Mouse (Mus musculus) liver, embryonic 14.5 days (tissue): ENCODE measurements around the gene Dtd1. TPM values are rescaled to one million over a fixed set of nuclear protein-coding genes. Genes with fewer than 3 reads are reported as not detected.

Experiments used
- ATAC-seq: fragments of 200-750 bp; cut with Nextera tagmentation; 2 replicates; pipeline ENCODE4 v1.8.0; 2017; ENCODE audit warnings: moderate number of reproducible peaks, mild to moderate bottlenecking, moderate library complexity; ENCODE audit not compliant: insufficient read depth
- DNase-seq, 3 experiments: peaks; one replicate each; pipeline ENCODE4 v3.0.0-alpha.2; 2012 to 2013; ENCODE audit warnings: low read depth in 3 of 3, low spot score in 3 of 3
- H3K27ac ChIP-seq: fragments of 300-500 bp; sonication (generic); 2 replicates; pipeline ENCODE4 v1.5.1; 2014; ENCODE audit warnings: moderate library complexity, mild to moderate bottlenecking, control low read depth, inconsistent platforms
- H3K27me3 ChIP-seq: fragments of 300-500 bp; sonication (generic); 2 replicates; pipeline ENCODE4 v1.6.1; 2014; ENCODE audit warnings: mild to moderate bottlenecking, low read length, moderate library complexity; ENCODE audit not compliant: control insufficient read depth, insufficient read depth
- H3K36me3 ChIP-seq: fragments of 300-500 bp; sonication (generic); replicated peaks from 2 replicates; pipeline ENCODE4 v1.6.1; 2014; ENCODE audit warnings: low read depth; ENCODE audit not compliant: control insufficient read depth, insufficient read depth
- H3K4me1 ChIP-seq, 2 experiments: fragments of 200-500 bp in 1 of 2; fragments of 300-500 bp in 1 of 2; sonication (generic) in 1 of 2; replicated peaks; 2 replicates each; pipeline ENCODE4 v1.6.1; 2012 to 2014; ENCODE audit warnings: antibody characterized with exemption in 1 of 2, inconsistent platforms in 1 of 2, low read length in 1 of 2; ENCODE audit not compliant: control insufficient read depth in 2 of 2, insufficient read depth in 2 of 2
- H3K4me2 ChIP-seq: fragments of 300-500 bp; sonication (generic); 2 replicates; pipeline ENCODE4 v1.6.1; 2014; ENCODE audit warnings: low read depth, mild to moderate bottlenecking, control low read depth, moderate library complexity
- H3K4me3 ChIP-seq, 2 experiments: fragments of 200-500 bp in 1 of 2; fragments of 300-500 bp in 1 of 2; sonication (generic) in 1 of 2; 2 replicates each; pipeline ENCODE4 v1.5.1; 2012 to 2014; ENCODE audit warnings: low read depth in 2 of 2, low read length in 2 of 2, mild to moderate bottlenecking in 2 of 2, control low read depth in 1 of 2, inconsistent platforms in 1 of 2, moderate library complexity in 1 of 2; ENCODE audit not compliant: insufficient read depth in 1 of 2
- H3K9ac ChIP-seq: fragments of 300-500 bp; sonication (generic); replicated peaks from 2 replicates; pipeline ENCODE4 v1.6.1; 2014; ENCODE audit warnings: mild to moderate bottlenecking, control low read depth, moderate library complexity
- H3K9me3 ChIP-seq: fragments of 300-500 bp; sonication (generic); 2 replicates; pipeline ENCODE4 v1.6.1; 2016; ENCODE audit warnings: low read length, mixed read lengths; ENCODE audit not compliant: control insufficient read depth
- CTCF ChIP-seq: IDR thresholded peaks from 2 replicates; pipeline ENCODE4 v1.5.1; 2016; ENCODE audit warnings: antibody characterized with exemption, low read depth, control low read depth
- EP300 ChIP-seq: IDR thresholded peaks from 2 replicates; pipeline ENCODE4 v1.6.1; 2016; ENCODE audit warnings: antibody characterized with exemption, low read depth
- WGBS: fragments of 180-500 bp; shearing (Covaris S2); extraction: QIAGEN DNeasy Blood & Tissue Kit; methylation state at CpG from one replicate; pipeline ENCODE4 v1.1.7; 2014; ENCODE audit not compliant: insufficient replicate concordance; 5-methylcytosine and 5-hydroxymethylcytosine counted together
- polyA plus RNA-seq, 2 experiments: library from polyadenylated mRNA; depleted of rRNA in 1 of 2; stranded (reverse) in 1 of 2; unstranded in 1 of 2; fragments of >200 nt; fragmentation: Nextera tagmentation in 1 of 2; extraction: Ambion mirVana in 1 of 2; gene quantifications; 2 replicates each; pipeline versions ENCODE4 v1.2.1 to v1.2.3; 2012 to 2014

Dtd1 gene
- polyA plus RNA-seq, 2 experiments, result 10.6 to 21.0 TPM

- ATAC-seq, result no peak
- H3K9ac ChIP-seq, result no peak overlapping the region
- 60% methylated on average over 3 of the region's 3 CpGs for WGBS
Observed at GRCm38 (mm10) chr2:144727136-144727535, 127.4 kb downstream of the Dtd1 start.

GRCm38 (mm10) chr2:144729776-144730175 lies 130.1 kb downstream of the Dtd1 start:
- Histone ChIP-seq H3K27me3 (no peaks in the 10 kb centered on the region), H3K27ac (no peak overlapping the region), H3K9ac (no peak overlapping the region), H3K9me3 (no peaks in the 10 kb centered on the region), H3K4me3 (no peak overlapping the region), H3K4me2 (no peak overlapping the region), H3K4me1 (no peaks in the 10 kb centered on the region), H3K36me3 (no peaks in the 10 kb centered on the region)
- DNase-seq (no peak), ATAC-seq (no peak)
- WGBS, result 82% methylated on average over 2 of the region's 2 CpGs
- TF ChIP-seq CTCF (no peak), EP300 (no peak)

More at GRCm38 (mm10) chr2:144727136-144727535, 127.4 kb downstream of the Dtd1 start:
- Histone ChIP-seq H3K4me3 (no peak overlapping the region), H3K9me3 (no peaks in the 10 kb centered on the region), H3K4me2 (no peak overlapping the region), H3K36me3 (no peaks in the 10 kb centered on the region), H3K27ac (no peak overlapping the region), H3K4me1 (no peaks in the 10 kb centered on the region), H3K27me3 (no peaks in the 10 kb centered on the region)
- TF ChIP-seq CTCF (no peak), EP300 (no peak)
- DNase-seq, result no peak

GRCm38 (mm10) chr2:144738161-144738560 lies 138.5 kb downstream of the Dtd1 start:
- no peak for TF ChIP-seq CTCF
- TF ChIP-seq EP300, result no peak
- Histone ChIP-seq H3K9me3 (no peaks in the 10 kb centered on the region), H3K27me3 (no peaks in the 10 kb centered on the region), H3K4me3 (no peak overlapping the region), H3K9ac (no peak overlapping the region), H3K4me1 (no peaks in the 10 kb centered on the region), H3K36me3 (no peaks in the 10 kb centered on the region), H3K27ac (no peak overlapping the region), H3K4me2 (no peak overlapping the region)
- ATAC-seq, result no peak
- no peak for DNase-seq
- 74% methylated on average over 5 of the region's 5 CpGs for WGBS

- Histone ChIP-seq H3K27ac (no peak overlapping the region), H3K27me3 (no peaks in the 10 kb centered on the region), H3K36me3 (no peaks in the 10 kb centered on the region), H3K4me2 (no peak overlapping the region), H3K9ac (no peak overlapping the region), H3K4me3 (no peak overlapping the region), H3K4me1 (no peaks in the 10 kb centered on the region), H3K9me3 (no peaks in the 10 kb centered on the region)
- no peak for TF ChIP-seq EP300
- no peak for TF ChIP-seq CTCF
- 79% methylated on average over 5 of the region's 5 CpGs for WGBS
- DNase-seq (no peak), ATAC-seq (no peak)
Observed at GRCm38 (mm10) chr2:144738576-144738975, 138.9 kb downstream of the Dtd1 start.

- Histone ChIP-seq H3K9ac (no peak overlapping the region), H3K9me3 (no peaks in the 10 kb centered on the region), H3K27me3 (no peaks in the 10 kb centered on the region), H3K4me3 (no peak overlapping the region), H3K4me2 (no peak overlapping the region), H3K36me3 (no peaks in the 10 kb centered on the region), H3K27ac (no peak overlapping the region), H3K4me1 (no peaks in the 10 kb centered on the region)
- DNase-seq, result no peak
- ATAC-seq, result no peak
- TF ChIP-seq CTCF (no peak), EP300 (no peak)
- 69% methylated on average over 6 of the region's 6 CpGs for WGBS
Observed at GRCm38 (mm10) chr2:144740577-144740997, 140.9 kb downstream of the Dtd1 start.

GRCm38 (mm10) chr2:144741973-144742372 lies 142.3 kb downstream of the Dtd1 start:
- TF ChIP-seq CTCF, result no peak
- no peaks in the 10 kb centered on the region for H3K27me3 ChIP-seq
- no peaks in the 10 kb centered on the region for H3K36me3 ChIP-seq
- H3K4me3 ChIP-seq, result no peak overlapping the region
- no peak overlapping the region for H3K4me2 ChIP-seq
- no peak overlapping the region for H3K27ac ChIP-seq
- 72% methylated on average over 10 of the region's 10 CpGs for WGBS
- H3K4me1 ChIP-seq, result no peaks in the 10 kb centered on the region
- H3K9me3 ChIP-seq, result no peaks in the 10 kb centered on the region
- H3K9ac ChIP-seq, result no peak overlapping the region
- DNase-seq (no peak), ATAC-seq (no peak)
